Mouse (Mus musculus) myocyte (in vitro differentiated cells): Measurements from ENCODE around the gene Rtl1.

Experiments
- POLR2A ChIP-seq: IDR thresholded peaks from one replicate; pipeline ENCODE4 v1.6.1; 2011; ENCODE audit warnings: low read depth, mild to moderate bottlenecking, control low read depth, moderate library complexity; ENCODE audit not compliant: insufficient read length
- TCF12 ChIP-seq: IDR thresholded peaks from one replicate; pipeline ENCODE4 v1.6.1; 2011; ENCODE audit warnings: mild to moderate bottlenecking, control low read depth; ENCODE audit not compliant: poor library complexity, insufficient read depth, severe bottlenecking
- USF1 ChIP-seq: IDR thresholded peaks from one replicate; pipeline ENCODE4 v1.6.1; 2011; ENCODE audit warnings: low read depth, mild to moderate bottlenecking, control low read depth, moderate library complexity

DNA sequence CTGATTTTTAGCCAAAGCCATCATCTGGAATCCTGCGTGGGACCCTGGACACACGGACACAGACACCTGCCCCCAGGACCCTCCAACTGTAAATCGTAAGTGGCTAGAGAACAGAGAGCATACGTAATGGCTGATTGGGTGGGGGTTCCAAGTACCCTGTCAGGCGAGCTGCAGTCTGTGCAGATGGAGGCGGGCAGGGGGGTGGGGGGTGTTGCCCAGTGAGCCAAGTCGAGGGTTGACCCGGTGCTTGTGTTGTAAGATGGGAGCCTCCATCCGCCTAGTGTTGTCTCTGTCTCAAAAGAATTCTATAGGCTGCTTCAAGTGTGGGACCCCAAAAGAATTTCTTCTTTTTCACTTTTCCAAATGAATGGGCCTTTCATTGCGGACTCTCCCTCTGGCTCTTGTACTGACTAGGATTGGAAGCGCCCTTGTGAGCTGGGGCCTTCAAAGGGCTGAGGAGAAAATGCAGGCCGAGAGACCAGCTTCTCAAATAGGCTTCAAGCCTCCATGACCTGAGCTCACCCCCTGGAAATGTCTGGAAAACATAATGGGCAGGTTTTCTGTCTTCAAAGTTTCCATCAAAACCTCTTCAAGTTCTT is 41.8 kb downstream of the Rtl1 start:
- TF ChIP-seq POLR2A, result no peak
- TF ChIP-seq USF1, result no peak
- no peak for TF ChIP-seq TCF12
